Mouse (Mus musculus): ENCODE measurements around the gene 7530416G11Rik. TPM values are rescaled to one million over a fixed set of nuclear protein-coding genes. Genes with fewer than 3 reads are reported as not detected.

7530416G11Rik gene
- total and polyA plus RNA-seq, 3 experiments = not detected

DNA sequence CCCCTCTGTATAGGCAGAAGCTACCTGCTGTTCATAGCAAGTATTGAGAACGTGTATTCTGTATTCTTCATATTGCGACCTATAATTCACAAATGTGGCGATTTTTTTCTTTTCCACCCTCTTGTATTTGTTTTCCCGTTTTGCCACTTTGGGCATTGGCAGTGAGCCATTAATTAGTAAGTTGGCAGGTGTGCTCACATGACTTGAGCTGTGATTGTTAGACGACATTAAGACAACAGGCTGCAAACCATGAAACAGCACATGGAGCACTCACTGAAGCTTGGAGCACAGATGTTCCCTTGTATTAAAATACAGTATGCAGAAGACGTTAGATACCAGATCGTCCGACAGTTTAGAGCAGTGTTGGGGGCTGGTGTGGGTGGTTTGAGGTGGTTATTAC lies 46.1 kb downstream of the 7530416G11Rik start:
- Histone ChIP-seq H3K4me1 (ENCODE audit: control insufficient read depth in 1 of 2, insufficient read depth in 2 of 2) (no peaks in the 10 kb centered on the region), H3K4me3 (replicated peaks in 1 of 3; ENCODE audit: low read depth in 2 of 3, low read length in 2 of 3, poor library complexity in 1 of 3) (no peak overlapping the region), H3K27me3 (replicated peaks) (no peaks in the 10 kb centered on the region), H3K79me2 (replicated peaks; ENCODE audit: control insufficient read depth, extremely low read depth, insufficient read depth, poor library complexity, severe bottlenecking) (no peaks in the 10 kb centered on the region), H3K27ac (ENCODE audit: insufficient read depth, low read depth) (no peak overlapping the region), H3K9me3 (replicated peaks; ENCODE audit: low read length) (no peaks in the 10 kb centered on the region), H3K36me3 (replicated peaks in 1 of 2; ENCODE audit: control insufficient read depth in 1 of 2, insufficient read depth in 1 of 2, low read length in 1 of 2) (peaks cover 33 to 86% of the 10 kb centered on the region in 2 experiments), H3K9ac (ENCODE audit: insufficient read depth, low read depth) (no peak overlapping the region), H3K4me2 (ENCODE audit: insufficient read depth, low read depth, poor library complexity, severe bottlenecking) (no peak overlapping the region)
- no peak for TF ChIP-seq CTCF (conservative IDR thresholded peaks at IDR 0.05 in 1 of 2, IDR thresholded peaks at IDR 0.05 in 1 of 2; ENCODE audit: low read depth in 2 of 2, low read length in 2 of 2)
- TF ChIP-seq ZC3H11A (IDR thresholded peaks at IDR 0.05; ENCODE audit: low read depth, low read length) = no peak
- no peak for TF ChIP-seq EP300 (IDR thresholded peaks at IDR 0.05; ENCODE audit: low read length)
- no peak for TF ChIP-seq MEF2A (IDR thresholded peaks at IDR 0.05; ENCODE audit: borderline replicate concordance, low read depth, low read length)
- no peak for TF ChIP-seq RCOR1 (conservative IDR thresholded peaks at IDR 0.05; ENCODE audit: low read depth, low read length)
- no peak for TF ChIP-seq E2F4 (IDR thresholded peaks at IDR 0.05; ENCODE audit: insufficient replicate concordance, low read depth, low read length)
- no peak for TF ChIP-seq USF2 (conservative IDR thresholded peaks at IDR 0.05; ENCODE audit: low read depth, low read length)
- TF ChIP-seq UBTF (IDR thresholded peaks at IDR 0.05; ENCODE audit: low read depth, low read length) = no peak
- TF ChIP-seq JUND (conservative IDR thresholded peaks at IDR 0.05; ENCODE audit: low read depth, low read length) = no peak
- TF ChIP-seq TBP (conservative IDR thresholded peaks at IDR 0.05; ENCODE audit: low read depth, low read length) = no peak
- TF ChIP-seq POLR2AphosphoS2 (IDR thresholded peaks at IDR 0.05; ENCODE audit: low read depth, low read length) = no peak
- TF ChIP-seq RAD21 (IDR thresholded peaks at IDR 0.05; ENCODE audit: low read depth, low read length) = no peak
- no peak for TF ChIP-seq PAX5 (IDR thresholded peaks at IDR 0.05; ENCODE audit: low read length)
- no peak for TF ChIP-seq NELFE (IDR thresholded peaks at IDR 0.05; ENCODE audit: low read depth, low read length)
- no peak for TF ChIP-seq CHD1 (IDR thresholded peaks at IDR 0.05; ENCODE audit: low read depth, low read length)
- no peak for TF ChIP-seq NRF1 (IDR thresholded peaks at IDR 0.05; ENCODE audit: low read depth, low read length)
- TF ChIP-seq IRF4 (IDR thresholded peaks at IDR 0.05; ENCODE audit: low read depth, low read length) = no peak
- no peak for TF ChIP-seq ELF1 (IDR thresholded peaks at IDR 0.05; ENCODE audit: low read depth, low read length)
- TF ChIP-seq KAT2A (IDR thresholded peaks at IDR 0.05; ENCODE audit: insufficient replicate concordance, low read length) = no peak
- dilution Hi-C loops (cut with MboI; ENCODE audit: extremely low pct_ligation_motif_present, extremely low pct_unique_long_range_greater_than_20kb, low sequenced_read_pairs) = no loop called here
- DNase-seq (ENCODE audit: extremely low read depth) = no peak
- in situ Hi-C loops (cut with MboI; ENCODE audit: low pct_ligation_motif_present, low pct_unique_long_range_greater_than_20kb, low sequenced_read_pairs) = no loop called here

DNA sequence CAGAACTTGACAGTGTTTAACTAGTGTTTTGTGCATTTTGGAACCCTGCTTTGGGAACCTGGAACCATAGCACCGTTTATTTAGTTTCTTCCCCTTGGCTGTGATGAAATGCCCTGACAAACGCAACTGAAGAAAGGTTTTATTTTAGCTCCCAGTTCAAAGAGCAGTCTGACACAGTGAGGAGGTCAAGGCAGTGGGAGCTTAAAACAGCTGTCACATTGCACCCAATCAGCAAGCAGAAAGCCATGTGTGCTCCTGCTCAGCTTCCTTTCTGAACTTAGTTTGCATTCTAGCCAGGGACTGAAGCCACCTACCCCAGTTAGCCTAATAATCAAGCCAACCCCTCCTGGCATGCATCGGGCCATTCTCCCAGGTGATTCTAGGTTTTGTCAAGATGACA lies 56.4 kb downstream of the 7530416G11Rik start:
- Histone ChIP-seq H3K79me2 (replicated peaks; ENCODE audit: control insufficient read depth, extremely low read depth, insufficient read depth, poor library complexity, severe bottlenecking) (no peaks in the 10 kb centered on the region), H3K4me3 (replicated peaks in 1 of 3; ENCODE audit: low read depth in 2 of 3, low read length in 2 of 3, poor library complexity in 1 of 3) (no peak overlapping the region), H3K27ac (ENCODE audit: insufficient read depth, low read depth) (no peak overlapping the region), H3K27me3 (replicated peaks) (no peaks in the 10 kb centered on the region), H3K36me3 (replicated peaks in 1 of 2; ENCODE audit: control insufficient read depth in 1 of 2, insufficient read depth in 1 of 2, low read length in 1 of 2) (peaks cover 6 to 71% of the 10 kb centered on the region in 2 experiments), H3K9ac (ENCODE audit: insufficient read depth, low read depth) (no peak overlapping the region), H3K4me1 (ENCODE audit: control insufficient read depth in 1 of 2, insufficient read depth in 2 of 2) (no peaks in the 10 kb centered on the region), H3K4me2 (ENCODE audit: insufficient read depth, low read depth, poor library complexity, severe bottlenecking) (no peak overlapping the region), H3K9me3 (replicated peaks; ENCODE audit: low read length) (no peaks in the 10 kb centered on the region)
- DNase-seq (ENCODE audit: extremely low read depth) = no peak
- in situ Hi-C loops (cut with MboI; ENCODE audit: low pct_ligation_motif_present, low pct_unique_long_range_greater_than_20kb, low sequenced_read_pairs) = no loop called here
- dilution Hi-C loops (cut with MboI; ENCODE audit: extremely low pct_ligation_motif_present, extremely low pct_unique_long_range_greater_than_20kb, low sequenced_read_pairs) = no loop called here
- TF ChIP-seq ZC3H11A (IDR thresholded peaks at IDR 0.05; ENCODE audit: low read depth, low read length) (no peak), EP300 (IDR thresholded peaks at IDR 0.05; ENCODE audit: low read length) (no peak), CHD1 (IDR thresholded peaks at IDR 0.05; ENCODE audit: low read depth, low read length) (no peak), RCOR1 (conservative IDR thresholded peaks at IDR 0.05; ENCODE audit: low read depth, low read length) (no peak), MXI1 (IDR thresholded peaks at IDR 0.05; ENCODE audit: low read depth, low read length) (no peak), ZKSCAN1 (IDR thresholded peaks at IDR 0.05; ENCODE audit: borderline replicate concordance, low read depth, low read length) (no peak), CTCF (conservative IDR thresholded peaks at IDR 0.05 in 1 of 2, IDR thresholded peaks at IDR 0.05 in 1 of 2; ENCODE audit: low read depth in 2 of 2, low read length in 2 of 2) (no peak), POLR2AphosphoS2 (IDR thresholded peaks at IDR 0.05; ENCODE audit: low read depth, low read length) (no peak), MAFK (IDR thresholded peaks at IDR 0.05; ENCODE audit: insufficient replicate concordance, low read length) (no peak), SIN3A (IDR thresholded peaks at IDR 0.05; ENCODE audit: low read length) (no peak), IRF4 (IDR thresholded peaks at IDR 0.05; ENCODE audit: low read depth, low read length) (no peak), HCFC1 (IDR thresholded peaks at IDR 0.05; ENCODE audit: low read depth, low read length) (no peak), NELFE (IDR thresholded peaks at IDR 0.05; ENCODE audit: low read depth, low read length) (no peak), POLR2A (IDR thresholded peaks at IDR 0.05; ENCODE audit: low read depth, low read length) (no peak)
